Mouse (Mus musculus) CH12F3 (cell line): ENCODE measurements around the gene Olfr453.

Experiments used
- in situ Hi-C: fragments of 300-500 bp; cut with MboI; formaldehyde crosslinking; loops from 2 replicates; pipeline ENCODE4 v1.14.3; 2020; ENCODE audit warnings: low sequenced_read_pairs

Olfr453 gene

GRCm38 (mm10) chr6:42739071-42739470, at the start of gene Olfr453:
Gene Olfr453, plus strand, starts transcription at chr6:42739371.
- in situ Hi-C loops = no loop called here

- in situ Hi-C loops = no loop called here
Observed at GRCm38 (mm10) chr6:42689761-42690160, 49.4 kb upstream of the Olfr453 start.

- in situ Hi-C loops = no loop called here
Observed at GRCm38 (mm10) chr6:42692154-42692516, 47.0 kb upstream of the Olfr453 start.

- in situ Hi-C loops = no loop called here
Observed at GRCm38 (mm10) chr6:42692517-42693190, 46.5 kb upstream of the Olfr453 start.

- in situ Hi-C loops = no loop called here
Observed at GRCm38 (mm10) chr6:42709291-42710211, 29.6 kb upstream of the Olfr453 start, which contains the start of gene Tcaf1. Gene Tcaf1, minus strand, starts transcription at chr6:42710088.

GRCm38 (mm10) chr6:42714668-42715067, 24.5 kb upstream of the Olfr453 start:
- in situ Hi-C loops = no loop called here

GRCm38 (mm10) chr6:42717973-42718372, 21.2 kb upstream of the Olfr453 start:
- in situ Hi-C loops = no loop called here

- in situ Hi-C loops = no loop called here
Observed at GRCm38 (mm10) chr6:42742303-42742702, 3.1 kb downstream of the Olfr453 start.

- in situ Hi-C loops = no loop called here
Observed at GRCm38 (mm10) chr6:42747846-42748245, 8.7 kb downstream of the Olfr453 start.

GRCm38 (mm10) chr6:42756104-42756503, 16.9 kb downstream of the Olfr453 start, which contains the start of gene Olfr38:
Gene Olfr38, plus strand, starts transcription at chr6:42756404.
- in situ Hi-C loops = no loop called here

- in situ Hi-C loops = no loop called here
Observed at GRCm38 (mm10) chr6:42777066-42777465, 37.9 kb downstream of the Olfr453 start.

GRCm38 (mm10) chr6:42784793-42785192, 45.6 kb downstream of the Olfr453 start, which contains the start of gene Olfr452:
Gene Olfr452, plus strand, starts transcription at chr6:42785093.
- in situ Hi-C loops = no loop called here

- in situ Hi-C loops = no loop called here
Observed at GRCm38 (mm10) chr6:42790247-42790948, 51.2 kb downstream of the Olfr453 start.

GRCm38 (mm10) chr6:42790949-42791556, 51.9 kb downstream of the Olfr453 start:
- in situ Hi-C loops = no loop called here

GRCm38 (mm10) chr6:42794982-42795381, 55.8 kb downstream of the Olfr453 start:
- in situ Hi-C loops = no loop called here
